Mouse (Mus musculus) liver, embryonic 11.5 days (tissue): ENCODE results near the gene Fcgr2b. TPM values are rescaled to one million over a fixed set of nuclear protein-coding genes. Genes with fewer than 3 reads are reported as not detected.

Source experiments
- ATAC-seq: fragments of 200-750 bp; cut with Nextera tagmentation; replicated peaks from 2 replicates; pipeline ENCODE4 v1.8.0; 2017; ENCODE audit warnings: moderate number of reproducible peaks, mild to moderate bottlenecking, moderate TSS enrichment, moderate library complexity; ENCODE audit not compliant: low FRiP score
- DNase-seq: peaks from one replicate; pipeline ENCODE4 v3.0.0-alpha.2; 2017; ENCODE audit warnings: low spot score
- H3K27ac ChIP-seq: fragments of 300-500 bp; sonication (generic); 2 replicates; pipeline ENCODE4 v1.5.1; 2014; ENCODE audit warnings: mild to moderate bottlenecking, low read depth, low read length, control low read depth
- H3K27me3 ChIP-seq: fragments of 300-500 bp; sonication (generic); replicated peaks from 2 replicates; pipeline ENCODE4 v1.6.1; 2014; ENCODE audit warnings: low read length, mixed read lengths; ENCODE audit not compliant: control insufficient read depth, insufficient read depth
- H3K36me3 ChIP-seq: fragments of 300-500 bp; sonication (generic); 2 replicates; pipeline ENCODE4 v1.6.1; 2014; ENCODE audit warnings: mild to moderate bottlenecking, low read length, moderate library complexity, mixed read lengths; ENCODE audit not compliant: control insufficient read depth, insufficient read depth
- H3K4me1 ChIP-seq: fragments of 300-500 bp; sonication (generic); replicated peaks from 2 replicates; pipeline ENCODE4 v1.6.1; 2014; ENCODE audit warnings: low read length, mixed read lengths; ENCODE audit not compliant: control insufficient read depth, insufficient read depth
- H3K4me2 ChIP-seq: fragments of 300-500 bp; sonication (generic); 2 replicates; pipeline ENCODE4 v1.6.1; 2014; ENCODE audit warnings: mild to moderate bottlenecking, control low read depth, moderate library complexity
- H3K4me3 ChIP-seq: fragments of 300-500 bp; sonication (generic); 2 replicates; pipeline ENCODE4 v1.5.1; 2014; ENCODE audit warnings: low read depth, low read length, control low read depth
- H3K9ac ChIP-seq: fragments of 300-500 bp; sonication (generic); 2 replicates; pipeline ENCODE4 v1.6.1; 2014; ENCODE audit warnings: low read depth, low read length, control low read depth
- H3K9me3 ChIP-seq: fragments of 300-500 bp; sonication (generic); 2 replicates; pipeline ENCODE4 v1.6.1; 2016; ENCODE audit warnings: low read length, inconsistent platforms, mixed read lengths; ENCODE audit not compliant: control insufficient read depth
- WGBS: fragments of 180-500 bp; shearing (Covaris S2); extraction: QIAGEN DNeasy Blood & Tissue Kit; methylation state at CpG from one replicate; pipeline ENCODE4 v1.1.7; 2014; 5-methylcytosine and 5-hydroxymethylcytosine counted together
- polyA plus RNA-seq: library from polyadenylated mRNA; unstranded; fragments of >200 nt; fragmentation: Nextera tagmentation; extraction: Ambion mirVana; gene quantifications from 2 replicates; pipeline ENCODE4 v1.2.1, GENCODE M21; 2014

The Fcgr2b gene
- polyA plus RNA-seq, 1 experiment from 2014 or later: 2.0 TPM

DNA sequence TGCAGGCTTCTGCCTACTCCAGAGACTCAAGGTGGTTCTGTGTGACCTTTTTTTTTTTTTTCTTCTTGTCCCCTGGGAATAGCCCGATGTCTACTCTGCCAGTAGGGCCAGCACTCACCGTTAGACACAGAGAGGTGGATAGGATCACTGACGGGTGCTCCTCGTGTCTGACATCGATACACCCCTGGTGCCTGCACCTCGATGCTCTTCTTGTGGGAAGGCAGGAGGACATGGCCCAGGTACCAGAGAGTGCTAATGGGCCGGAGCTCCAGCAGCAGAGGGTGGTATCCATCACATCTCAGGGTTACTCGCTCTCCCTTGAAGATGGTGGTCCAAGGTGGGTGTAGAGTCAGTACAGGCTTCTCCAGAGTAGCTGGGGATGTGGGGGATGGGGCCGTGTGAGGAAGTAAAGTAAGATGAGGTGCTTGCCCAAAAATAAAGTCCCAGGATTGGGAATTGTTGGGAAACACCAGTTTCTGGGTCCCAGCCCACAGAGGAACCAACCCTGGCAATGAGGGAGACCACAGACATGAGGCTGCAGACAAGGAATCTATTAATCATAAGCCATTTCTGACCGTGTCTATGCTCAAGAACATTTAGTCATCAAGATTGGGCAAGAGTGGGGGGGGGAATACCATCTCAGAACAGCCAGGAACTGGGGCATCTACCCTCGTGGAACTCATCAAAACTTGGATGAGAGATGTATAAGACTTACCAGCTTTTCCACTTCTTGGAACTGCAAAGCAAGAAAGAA lies 64.3 kb downstream of the Fcgr2b start:
- no peaks in the 10 kb centered on the region for H3K9me3 ChIP-seq
- 71% methylated on average over 11 of the region's 11 CpGs for WGBS
- H3K4me2 ChIP-seq: no peak overlapping the region
- H3K27ac ChIP-seq: no peak overlapping the region
- no peak overlapping the region for H3K9ac ChIP-seq
- peaks cover 24% of the 10 kb centered on the region for H3K27me3 ChIP-seq
- H3K4me1 ChIP-seq: peaks cover 6% of the 10 kb centered on the region; the same call in 1 of the 2 replicates
- H3K36me3 ChIP-seq: no peaks in the 10 kb centered on the region
- no peak overlapping the region for H3K4me3 ChIP-seq
- DNase-seq (no peak), ATAC-seq (no peak)

Other genes starting within 250 kb of the Fcgr2b start
- gene Atf6, start 108.8 kb downstream of the Fcgr2b start, polyA plus RNA-seq: 11.5 and 12.4 TPM in 2 replicates
- gene Gm26620, start 91.5 kb downstream of the Fcgr2b start, polyA plus RNA-seq: 0.62 TPM in 1 of 2 replicates, not detected in the other
- gene Dusp12, start 91.0 kb downstream of the Fcgr2b start, polyA plus RNA-seq: 34.8 and 36.7 TPM in 2 replicates
- 0.14 TPM in 1 of 2 replicates, not detected in the other for gene Fcrlb, start 63.6 kb downstream of the Fcgr2b start, polyA plus RNA-seq
- gene Fcrla, start 49.0 kb downstream of the Fcgr2b start, polyA plus RNA-seq: 0.35 and 0.45 TPM in 2 replicates
- 1.5 and 2.4 TPM in 2 replicates for gene Fcgr4, start 42.4 kb upstream of the Fcgr2b start, polyA plus RNA-seq
- gene Fcgr3, start 88.4 kb upstream of the Fcgr2b start, polyA plus RNA-seq: 28.7 and 29.8 TPM in 2 replicates
- gene Cfap126, start 137.4 kb upstream of the Fcgr2b start, polyA plus RNA-seq: 1.4 and 2.2 TPM in 2 replicates
- gene Sdhc, start 174.1 kb upstream of the Fcgr2b start, polyA plus RNA-seq: 261 and 281 TPM in 2 replicates
- 0.14 TPM in 1 of 2 replicates, not detected in the other for gene Mpz, start 174.2 kb upstream of the Fcgr2b start, polyA plus RNA-seq
- 1.2 and 1.9 TPM in 2 replicates for gene Pcp4l1, start 219.7 kb upstream of the Fcgr2b start, polyA plus RNA-seq
- gene Nr1i3, start 237.4 kb upstream of the Fcgr2b start, polyA plus RNA-seq: 0.16 TPM in 2 replicates
- 32.3 and 32.4 TPM in 2 replicates for gene Tomm40l, start 246.0 kb upstream of the Fcgr2b start, polyA plus RNA-seq
- gene Apoa2, start 248.5 kb upstream of the Fcgr2b start, polyA plus RNA-seq: 2,189 and 2,339 TPM in 2 replicates